Mouse (Mus musculus) myocyte (in vitro differentiated cells): Measurements from ENCODE around the gene Zfp69.

Experiments used
- CEBPB ChIP-seq: IDR thresholded peaks from 2 replicates; pipeline ENCODE4 v1.6.1; 2011; ENCODE audit warnings: mild to moderate bottlenecking, moderate library complexity; ENCODE audit not compliant: poor library complexity, insufficient read depth, severe bottlenecking
- E2F4 ChIP-seq: IDR thresholded peaks from one replicate; pipeline ENCODE4 v1.6.1; 2011; ENCODE audit warnings: mild to moderate bottlenecking, control low read depth, moderate library complexity; ENCODE audit not compliant: insufficient read depth
- POLR2A ChIP-seq: IDR thresholded peaks from one replicate; pipeline ENCODE4 v1.6.1; 2011; ENCODE audit warnings: low read depth, mild to moderate bottlenecking, control low read depth, moderate library complexity; ENCODE audit not compliant: insufficient read length
- TCF12 ChIP-seq: IDR thresholded peaks from one replicate; pipeline ENCODE4 v1.6.1; 2011; ENCODE audit warnings: mild to moderate bottlenecking, control low read depth; ENCODE audit not compliant: poor library complexity, insufficient read depth, severe bottlenecking
- TCF3 ChIP-seq: IDR thresholded peaks from one replicate; pipeline ENCODE4 v1.6.1; 2011; ENCODE audit warnings: low read depth, control low read depth; ENCODE audit not compliant: insufficient read length

- TF ChIP-seq E2F4 (no peak), TCF3 (no peak), CEBPB (no peak), TCF12 (no peak), POLR2A (no peak)
These were observed 26.7 kb upstream of the Zfp69 start for GRCm38 (mm10) chr4:120978221-120978620.
